Mouse (Mus musculus): Measurements from ENCODE around the gene Cyth1. TPM values are rescaled to one million over a fixed set of nuclear protein-coding genes. Genes with fewer than 3 reads are reported as not detected.

Gene Cyth1
- total RNA-seq, 2 experiments from 2014 or later = 12.3 to 56.3 TPM

Other genes starting within 250 kb of the Cyth1 start
- gene Dnah17, start 118.0 kb downstream of the Cyth1 start, total RNA-seq (2015) = 0.12 and 1.3 TPM in 2 replicates
- not detected in 2 replicates for gene Dnah17, start 118.0 kb downstream of the Cyth1 start, total RNA-seq (2017)
- gene Usp36, start 41.7 kb upstream of the Cyth1 start, total RNA-seq (2015) = 19.1 and 23.7 TPM in 2 replicates
- 11.7 and 14.1 TPM in 2 replicates for gene Usp36, start 41.7 kb upstream of the Cyth1 start, total RNA-seq (2017)
- gene Cep295nl, start 93.9 kb upstream of the Cyth1 start, total RNA-seq (2015) = 0.22 TPM in 1 of 2 replicates, not detected in the other
- gene Cep295nl, start 93.9 kb upstream of the Cyth1 start, total RNA-seq (2017) = 0.54 TPM in 1 of 2 replicates, not detected in the other
- 7.4 and 9.5 TPM in 2 replicates for gene Timp2, start 107.1 kb upstream of the Cyth1 start, total RNA-seq (2015)
- 9.7 and 10.1 TPM in 2 replicates for gene Timp2, start 107.1 kb upstream of the Cyth1 start, total RNA-seq (2017)
- gene Lgals3bp, start 153.5 kb upstream of the Cyth1 start, total RNA-seq (2015) = 92.3 and 118 TPM in 2 replicates
- gene Lgals3bp, start 153.5 kb upstream of the Cyth1 start, total RNA-seq (2017) = 51.7 and 56.3 TPM in 2 replicates
- gene Cant1, start 170.5 kb upstream of the Cyth1 start, total RNA-seq (2015) = 17.6 and 19.2 TPM in 2 replicates
- gene Cant1, start 170.5 kb upstream of the Cyth1 start, total RNA-seq (2017) = 18.7 and 20.0 TPM in 2 replicates
- gene C1qtnf1, start 179.6 kb upstream of the Cyth1 start, total RNA-seq (2015) = not detected in 2 replicates
- not detected in 2 replicates for gene C1qtnf1, start 179.6 kb upstream of the Cyth1 start, total RNA-seq (2017)
- 0.89 and 1.2 TPM in 2 replicates for gene Engase, start 228.2 kb upstream of the Cyth1 start, total RNA-seq (2015)
- 3.2 and 4.6 TPM in 2 replicates for gene Engase, start 228.2 kb upstream of the Cyth1 start, total RNA-seq (2017)